Mouse (Mus musculus): ENCODE data around the gene R3hdm4. TPM values are rescaled to one million over a fixed set of nuclear protein-coding genes. Genes with fewer than 3 reads are reported as not detected.

R3hdm4 gene
- total RNA-seq, 2 experiments from 2014 or later, result 318 to 346 TPM

DNA sequence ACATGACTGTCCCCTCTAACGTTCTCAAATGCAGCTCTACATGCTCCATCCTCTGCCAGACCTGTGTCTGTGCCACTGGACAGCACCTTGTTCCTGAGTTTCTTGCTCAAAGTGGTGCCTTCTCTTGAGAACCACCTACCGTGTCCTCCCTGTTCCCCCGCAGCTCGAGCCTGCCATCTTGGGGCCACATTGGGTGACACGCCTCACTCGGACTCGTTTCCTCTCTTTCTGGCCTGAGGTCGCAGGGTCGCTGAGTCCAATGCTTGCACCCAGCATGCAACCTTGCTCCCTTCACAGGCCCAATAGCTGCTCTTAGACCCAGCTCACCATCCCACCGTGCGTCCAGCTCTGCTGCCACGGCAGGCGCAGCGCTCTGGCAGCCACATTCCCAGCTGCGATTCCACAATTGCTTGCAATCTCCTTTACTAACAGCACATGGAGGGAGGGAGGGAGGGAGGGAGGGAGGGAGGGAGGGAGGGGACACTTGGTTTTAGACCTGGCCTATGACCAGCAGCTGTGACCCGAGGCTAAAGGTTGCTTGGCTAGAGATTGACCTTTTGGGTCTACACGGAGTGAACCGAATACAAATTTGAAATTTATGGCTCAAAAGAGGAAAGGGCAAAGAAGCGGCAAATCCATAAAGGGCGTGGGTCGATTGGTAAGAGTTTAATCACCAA, 37.3 kb upstream of the R3hdm4 start:
- no peak overlapping the region for H3K4me3 ChIP-seq
- intact Hi-C loops (cut with DNase I), result loop anchor here (1.0 to 2.0 kb wide), 3 partner anchors 33 to 123 kb away; no protein-coding TSS in a partner anchor
- TF ChIP-seq CTCF (IDR thresholded peaks at IDR 0.05), result peak; percentile 89
- peak; percentile 66 to 80 for DNase-seq (ENCODE audit: extremely low spot score in 1 of 2, low spot score in 2 of 2)
- no peak overlapping the region for H3K27ac ChIP-seq

DNA sequence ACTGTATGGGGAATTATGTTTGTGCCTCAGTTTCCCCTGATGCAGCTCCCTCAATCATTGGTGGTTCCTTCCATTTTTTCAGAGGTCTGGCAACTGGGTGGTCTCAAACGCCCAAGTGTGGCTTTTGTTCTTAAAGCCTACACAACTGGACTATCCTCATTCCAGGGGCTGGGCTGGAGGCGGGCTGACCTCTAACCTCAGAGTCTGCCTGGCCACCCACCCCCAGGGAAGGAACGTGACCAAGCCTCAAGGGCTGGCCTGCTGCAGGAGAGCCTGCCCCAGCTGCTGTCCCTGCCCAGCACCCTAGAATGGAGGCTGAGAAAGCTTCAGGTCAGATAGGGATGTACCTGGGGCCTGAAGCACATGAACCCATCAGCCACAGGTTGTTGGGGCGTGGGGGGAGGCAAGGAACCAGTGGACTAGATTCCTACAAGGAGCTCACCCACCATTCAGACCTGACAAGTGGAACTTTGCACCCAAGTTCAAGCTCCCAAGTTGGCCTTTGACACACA, 35.7 kb upstream of the R3hdm4 start:
- Histone ChIP-seq H3K27ac (no peak overlapping the region), H3K4me3 (no peak overlapping the region)
- DNase-seq (ENCODE audit: extremely low spot score in 1 of 2, low spot score in 2 of 2), result no peak
- intact Hi-C loops (cut with DNase I), result no loop called here
- no peak for TF ChIP-seq CTCF (IDR thresholded peaks at IDR 0.05)

DNA sequence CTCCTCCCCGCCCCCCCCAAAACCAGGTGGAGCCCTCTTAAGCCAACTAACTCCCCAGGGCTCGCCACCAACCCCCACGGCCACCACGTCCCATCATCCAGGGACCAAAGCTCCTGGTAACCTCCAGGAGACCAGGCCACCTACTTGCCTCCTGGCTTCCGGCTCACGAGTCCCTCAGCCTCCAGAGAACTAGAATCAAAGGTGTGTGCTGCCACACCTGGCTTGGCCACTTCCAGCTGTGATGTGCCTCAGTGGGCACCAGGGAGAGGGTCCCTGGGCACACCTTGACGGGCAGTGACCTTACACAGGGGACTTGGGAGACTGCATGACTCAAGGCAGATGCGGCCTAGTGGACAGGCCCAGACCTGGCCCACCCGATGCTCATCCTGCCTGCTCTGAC, 34.7 kb upstream of the R3hdm4 start:
- no peak overlapping the region for H3K27ac ChIP-seq
- intact Hi-C loops (cut with DNase I), result no loop called here
- DNase-seq (ENCODE audit: extremely low spot score in 1 of 2, low spot score in 2 of 2), result no peak
- TF ChIP-seq CTCF (IDR thresholded peaks at IDR 0.05), result no peak
- H3K4me3 ChIP-seq, result no peak overlapping the region

DNA sequence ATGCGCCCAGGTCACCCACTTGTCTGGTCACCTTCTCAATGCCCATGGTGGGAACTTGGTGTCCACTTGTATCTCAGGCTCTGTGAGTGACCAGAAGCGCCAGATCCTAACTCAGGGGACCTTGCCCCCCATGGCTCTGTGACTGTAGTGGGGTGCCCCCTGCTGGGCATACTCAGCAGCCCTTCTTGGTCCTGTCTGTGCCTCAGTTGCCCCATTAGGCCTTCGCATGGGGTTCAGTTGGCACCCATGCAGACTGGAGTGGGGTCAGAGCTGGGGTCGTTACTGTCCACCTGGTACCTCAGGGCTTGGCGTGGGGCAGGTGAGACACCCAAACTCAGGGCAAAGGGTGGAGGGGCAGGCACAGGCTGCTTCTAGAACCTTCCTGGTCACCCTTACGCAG, 32.9 kb upstream of the R3hdm4 start:
- no peak overlapping the region for H3K27ac ChIP-seq
- H3K4me3 ChIP-seq, result no peak overlapping the region
- intact Hi-C loops (cut with DNase I), result no loop called here
- TF ChIP-seq CTCF (IDR thresholded peaks at IDR 0.05), result peak; percentile 71
- peak in 1 of 2 experiments; percentile 49 for DNase-seq (ENCODE audit: extremely low spot score in 1 of 2, low spot score in 2 of 2)

DNA sequence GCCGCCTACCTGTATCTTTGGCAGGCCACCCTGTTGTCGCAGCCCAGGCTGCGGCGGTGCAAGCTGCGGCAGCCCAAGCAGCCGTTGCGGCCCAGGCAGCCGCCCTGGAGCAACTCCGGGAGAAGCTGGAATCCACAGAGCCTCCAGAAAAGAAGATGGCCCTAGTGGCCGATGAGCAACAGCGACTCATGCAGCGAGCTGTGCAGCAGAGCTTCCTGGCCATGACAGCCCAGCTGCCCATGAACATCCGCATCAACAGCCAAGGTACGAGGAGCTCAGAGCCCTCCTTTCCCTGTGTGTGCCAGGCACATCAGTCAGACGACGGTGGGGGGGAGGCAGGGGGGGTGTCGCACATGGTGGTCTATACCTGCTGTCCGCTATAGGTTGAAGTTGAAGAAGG, 29.7 kb upstream of the R3hdm4 start:
- no peak for TF ChIP-seq CTCF (IDR thresholded peaks at IDR 0.05)
- DNase-seq (ENCODE audit: extremely low spot score in 1 of 2, low spot score in 2 of 2), result no peak
- Histone ChIP-seq H3K27ac (no peak overlapping the region), H3K4me3 (no peak overlapping the region)
- intact Hi-C loops (cut with DNase I), result no loop called here

DNA sequence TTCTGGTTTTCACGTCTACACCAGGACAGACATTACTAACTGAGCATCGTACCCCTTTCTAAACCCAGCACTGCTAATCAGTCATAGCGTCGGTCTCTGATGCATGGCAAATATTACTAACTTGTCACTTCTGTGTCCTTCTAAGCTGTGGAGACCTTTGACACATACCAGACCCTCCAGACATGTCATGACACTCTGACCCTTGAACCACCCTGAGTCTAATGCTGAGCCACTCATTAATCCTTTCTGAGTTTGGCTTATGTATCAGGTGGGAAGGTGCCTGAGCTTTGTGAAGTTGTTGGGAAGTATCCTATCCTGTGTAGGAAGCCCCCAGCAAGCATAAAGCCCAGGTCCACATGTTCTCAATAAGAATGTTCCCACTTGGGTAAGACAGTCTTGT, 28.9 kb upstream of the R3hdm4 start:
- Histone ChIP-seq H3K4me3 (no peak overlapping the region), H3K27ac (no peak overlapping the region)
- intact Hi-C loops (cut with DNase I), result no loop called here
- no peak for TF ChIP-seq CTCF (IDR thresholded peaks at IDR 0.05)
- DNase-seq (ENCODE audit: extremely low spot score in 1 of 2, low spot score in 2 of 2), result no peak

DNA sequence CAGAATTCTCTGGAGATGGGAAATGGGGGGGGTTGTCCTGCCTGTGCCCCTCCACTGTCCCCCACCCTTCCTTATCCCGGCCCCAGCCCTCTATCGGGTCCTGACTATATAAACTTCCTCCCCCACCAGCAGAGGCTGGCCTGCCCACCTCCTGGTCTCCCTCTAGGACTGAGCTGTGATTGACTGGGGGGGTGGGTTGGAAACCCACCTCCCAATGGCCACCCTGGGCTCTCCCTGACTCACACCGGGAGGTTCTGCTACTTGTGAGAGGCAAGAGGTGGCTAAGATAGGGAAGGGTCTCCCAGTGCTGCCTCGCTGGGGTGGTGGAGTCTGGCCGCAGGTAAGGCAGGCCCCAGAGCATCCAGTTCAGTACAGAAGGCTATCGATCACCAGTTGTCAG, 26.5 kb upstream of the R3hdm4 start:
- intact Hi-C loops (cut with DNase I), result no loop called here
- DNase-seq (ENCODE audit: extremely low spot score in 1 of 2, low spot score in 2 of 2), result no peak
- TF ChIP-seq CTCF (IDR thresholded peaks at IDR 0.05), result no peak
- Histone ChIP-seq H3K4me3 (no peak overlapping the region), H3K27ac (no peak overlapping the region)

DNA sequence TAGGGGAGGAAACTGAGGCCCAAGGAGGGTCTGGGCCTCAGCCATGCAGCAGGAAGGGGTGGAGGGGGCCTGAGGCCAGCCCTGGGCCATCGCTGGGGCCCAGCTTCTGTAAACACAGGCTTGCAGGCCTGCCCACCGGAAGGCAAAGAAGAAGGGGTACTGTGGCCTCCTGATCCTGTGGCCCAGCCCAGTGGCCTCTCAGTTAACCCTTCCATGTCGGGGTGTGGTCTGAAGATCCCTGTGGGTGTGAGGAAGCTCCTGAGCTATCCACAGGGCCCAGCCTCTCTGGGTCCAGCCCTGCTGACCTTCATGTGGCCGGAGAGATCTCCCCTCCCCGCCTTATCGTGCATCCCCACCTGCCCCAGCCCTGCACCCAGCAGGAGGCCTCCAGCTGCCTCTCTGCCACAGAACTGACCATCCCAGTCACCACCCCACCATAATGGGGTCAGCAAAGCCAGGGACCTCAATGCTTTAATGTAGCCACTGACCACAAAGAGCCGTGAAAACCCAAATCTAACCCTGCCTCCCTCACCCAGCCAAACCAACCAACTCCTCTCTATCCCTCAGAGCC, 25.8 kb upstream of the R3hdm4 start:
- DNase-seq (ENCODE audit: extremely low spot score in 1 of 2, low spot score in 2 of 2), result no peak
- intact Hi-C loops (cut with DNase I), result no loop called here
- H3K27ac ChIP-seq, result no peak overlapping the region

DNA sequence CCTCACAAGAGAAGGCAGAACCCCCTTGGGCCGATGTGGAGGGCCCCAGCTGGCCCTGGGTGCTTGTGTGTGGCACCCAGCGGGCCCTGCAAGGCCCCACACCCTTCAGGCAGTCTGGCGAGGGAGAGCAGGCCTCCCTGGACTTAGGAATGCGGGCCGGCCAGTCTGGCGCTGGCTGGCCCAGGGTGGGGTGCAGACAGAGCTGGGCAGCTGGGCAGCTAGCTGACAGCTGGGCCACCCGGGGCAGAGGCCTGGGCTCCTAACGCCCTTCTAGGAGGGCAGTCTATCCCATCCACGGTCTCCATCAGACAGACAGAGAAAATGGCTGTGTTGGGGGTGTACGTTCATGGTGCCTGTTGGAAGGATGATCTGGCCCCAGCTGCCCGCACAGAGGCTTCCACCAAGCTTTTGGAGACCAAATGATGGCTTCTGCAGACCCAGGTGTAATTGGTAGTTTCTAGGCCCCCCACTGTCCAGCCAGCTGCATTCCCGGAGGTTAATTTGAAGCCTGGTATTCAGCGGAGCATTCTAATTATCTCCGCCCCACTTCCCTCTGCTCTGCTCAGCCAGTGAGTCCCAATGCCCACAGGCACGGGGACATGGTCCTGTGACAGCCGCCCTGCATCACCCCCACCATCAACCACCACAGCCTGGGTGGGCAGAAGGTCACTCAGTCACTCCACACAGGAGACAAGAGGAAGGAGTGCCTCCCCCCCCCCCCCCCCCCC, 24.7 kb upstream of the R3hdm4 start:
- TF ChIP-seq CTCF (IDR thresholded peaks at IDR 0.05), result no peak
- no peak overlapping the region for H3K4me3 ChIP-seq
- H3K27ac ChIP-seq, result no peak overlapping the region
- intact Hi-C loops (cut with DNase I), result no loop called here
- DNase-seq (ENCODE audit: extremely low spot score in 1 of 2, low spot score in 2 of 2), result no peak

More for the DNA sequence above, 25.8 kb upstream of the R3hdm4 start:
- H3K4me3 ChIP-seq, result no peak overlapping the region
- no peak for TF ChIP-seq CTCF (IDR thresholded peaks at IDR 0.05)

DNA sequence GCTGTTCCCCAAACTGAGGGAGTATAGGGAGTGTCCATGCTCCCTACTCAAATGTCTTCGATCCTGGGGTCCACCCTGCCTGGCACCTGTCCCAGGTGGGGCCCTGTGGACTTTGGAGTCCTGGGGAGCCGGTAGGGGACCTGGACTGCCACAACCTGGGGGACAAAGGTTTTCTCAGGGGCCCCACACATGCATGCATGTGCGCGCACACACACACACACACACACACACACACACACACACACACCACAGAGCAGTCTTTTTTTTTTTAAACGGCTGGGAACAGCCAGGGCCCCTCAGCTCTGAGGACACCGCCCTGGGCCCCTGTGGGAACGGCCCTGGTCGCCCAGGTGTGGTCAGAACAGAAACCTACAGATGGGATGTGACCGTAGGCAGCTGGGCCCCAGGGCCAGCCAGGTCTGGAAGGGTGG, 22.5 kb upstream of the R3hdm4 start:
- no peak for TF ChIP-seq CTCF (IDR thresholded peaks at IDR 0.05)
- DNase-seq (ENCODE audit: extremely low spot score in 1 of 2, low spot score in 2 of 2), result no peak
- intact Hi-C loops (cut with DNase I), result no loop called here
- no peak overlapping the region for H3K4me3 ChIP-seq
- H3K27ac ChIP-seq, result no peak overlapping the region

DNA sequence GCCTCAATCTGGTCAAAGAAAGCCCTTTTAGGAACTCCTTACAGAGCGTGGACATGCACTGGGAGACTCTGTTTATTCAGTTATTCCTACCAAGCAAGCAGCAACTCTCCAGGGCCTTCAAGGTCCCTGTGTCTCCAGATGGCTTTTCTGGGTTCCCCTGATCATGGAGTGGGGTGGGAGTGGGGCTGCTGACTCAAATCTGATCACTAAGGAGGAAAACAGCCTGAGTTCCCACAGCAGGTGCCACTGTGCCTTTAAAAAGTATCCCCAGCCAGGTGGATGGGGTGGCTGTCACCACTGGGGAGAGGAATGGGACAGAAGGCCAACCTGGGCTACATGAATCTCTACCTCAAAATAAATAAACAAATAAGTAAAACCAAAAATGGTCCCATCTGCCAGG, 22.0 kb upstream of the R3hdm4 start:
- no peak for TF ChIP-seq CTCF (IDR thresholded peaks at IDR 0.05)
- DNase-seq (ENCODE audit: extremely low spot score in 1 of 2, low spot score in 2 of 2), result no peak
- intact Hi-C loops (cut with DNase I), result no loop called here

DNA sequence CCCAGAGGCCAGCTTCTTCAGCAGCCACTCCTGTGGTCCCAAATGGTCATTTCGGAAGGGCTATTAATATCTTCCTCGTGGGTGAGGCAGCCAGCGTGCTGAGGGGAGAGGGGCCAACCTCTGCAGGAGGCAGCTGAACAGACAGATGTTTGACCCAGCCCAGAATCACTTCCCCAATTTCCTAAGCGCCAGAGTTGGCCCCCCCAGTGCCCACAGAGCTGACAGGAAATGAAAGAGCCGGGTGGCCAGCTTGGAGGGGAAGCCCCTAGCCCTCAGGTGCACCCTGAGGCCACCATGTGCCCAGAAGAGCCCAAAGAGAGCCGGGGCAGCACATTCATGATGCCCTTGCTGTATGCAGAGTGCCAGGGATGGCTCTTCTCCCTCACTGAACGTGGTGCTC, 19.7 kb upstream of the R3hdm4 start:
- no peak for TF ChIP-seq CTCF (IDR thresholded peaks at IDR 0.05)
- Histone ChIP-seq H3K4me3 (no peak overlapping the region), H3K27ac (no peak overlapping the region)
- no peak for DNase-seq (ENCODE audit: extremely low spot score in 1 of 2, low spot score in 2 of 2)
- intact Hi-C loops (cut with DNase I), result no loop called here

More for the DNA sequence above, 22.0 kb upstream of the R3hdm4 start:
- Histone ChIP-seq H3K4me3 (no peak overlapping the region), H3K27ac (no peak overlapping the region)
